ENCODE assay signal across 8 mouse cellular contexts in the genomic region with DNA sequence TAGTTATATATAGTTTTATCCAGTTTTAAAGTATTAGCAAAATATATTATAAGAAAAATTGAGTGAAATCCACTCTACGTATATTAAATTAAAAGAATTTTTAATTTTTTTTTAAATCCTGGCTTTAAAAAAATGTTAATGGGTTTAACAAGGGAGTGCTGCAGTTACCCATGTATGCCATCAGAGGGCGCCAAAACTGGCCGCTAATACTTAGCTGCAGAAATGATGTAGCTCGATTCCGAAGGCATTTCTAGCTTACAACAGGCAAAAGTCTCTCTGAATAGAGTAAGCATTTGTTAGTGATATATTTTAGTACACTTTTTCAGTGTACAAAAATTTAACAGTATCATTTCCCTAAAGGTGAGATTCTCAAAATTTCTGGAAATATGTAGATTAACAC.
DNase-seq lines count a peak whose midpoint lies in the region; ATAC-seq and TF ChIP-seq lines count a peak whose summit lies in the region.

No protein-coding gene starts in this region.

- no peaks in the 10 kb centered on the region for H3K27me3 ChIP-seq in heart, postnatal 0 days (ENCODE audit: control insufficient read depth, insufficient read depth, low read length)
- H3K27me3 ChIP-seq in heart, embryonic 10.5 days (ENCODE audit: insufficient read depth, poor library complexity, severe bottlenecking), result no peaks in the 10 kb centered on the region
- no peaks in the 10 kb centered on the region for H3K27me3 ChIP-seq in midbrain, embryonic 11.5 days (ENCODE audit: control insufficient read depth, insufficient read depth, low read length)
- H3K27me3 ChIP-seq in midbrain, embryonic 13.5 days, result no peaks in the 10 kb centered on the region

- no peaks in the 10 kb centered on the region for H3K4me1 ChIP-seq in heart, postnatal 0 days (ENCODE audit: control insufficient read depth, insufficient read depth)
- H3K4me1 ChIP-seq in heart, embryonic 10.5 days, result no peaks in the 10 kb centered on the region
- H3K4me1 ChIP-seq in midbrain, embryonic 11.5 days (ENCODE audit: control insufficient read depth, insufficient read depth, low read length), result no peaks in the 10 kb centered on the region
- H3K4me1 ChIP-seq in midbrain, embryonic 13.5 days (replicated peaks), result no peaks in the 10 kb centered on the region

- H3K36me3 ChIP-seq in heart, postnatal 0 days (replicated peaks; ENCODE audit: control insufficient read depth, insufficient read depth, low read length), result no peaks in the 10 kb centered on the region
- no peaks in the 10 kb centered on the region for H3K36me3 ChIP-seq in heart, embryonic 10.5 days
- H3K36me3 ChIP-seq in midbrain, embryonic 11.5 days (ENCODE audit: control insufficient read depth, insufficient read depth, low read length), result no peaks in the 10 kb centered on the region
- no peaks in the 10 kb centered on the region for H3K36me3 ChIP-seq in midbrain, embryonic 13.5 days

- H3K4me2 ChIP-seq in heart, postnatal 0 days (ENCODE audit: low read depth, low read length), result no peak overlapping the region
- no peak overlapping the region for H3K4me2 ChIP-seq in midbrain, embryonic 11.5 days
- no peak overlapping the region for H3K4me2 ChIP-seq in midbrain, embryonic 13.5 days (replicated peaks)

- no peak overlapping the region for H3K9ac ChIP-seq in heart, postnatal 0 days (replicated peaks; ENCODE audit: low read depth, low read length)
- no peak overlapping the region for H3K9ac ChIP-seq in midbrain, embryonic 11.5 days (ENCODE audit: low read length)
- H3K9ac ChIP-seq in midbrain, embryonic 13.5 days (replicated peaks), result no peak overlapping the region

- TF ChIP-seq EP300 in heart, postnatal 0 days (IDR thresholded peaks at IDR 0.05; ENCODE audit: low read depth), result no peak

- ATAC-seq in heart, postnatal 0 days (ENCODE audit: insufficient read depth, low read depth), result no peak
- no peak for ATAC-seq in midbrain, embryonic 11.5 days (ENCODE audit: low FRiP score)
- no peak for ATAC-seq in midbrain, embryonic 13.5 days

- WGBS in heart, postnatal 0 days, result 9% methylated on average over 5 of the region's 5 CpGs
- 15% methylated on average over 5 of the region's 5 CpGs for WGBS in heart, embryonic 10.5 days
- 15% methylated on average over 5 of the region's 5 CpGs for WGBS in midbrain, embryonic 11.5 days
- 13% methylated on average over 5 of the region's 5 CpGs for WGBS in midbrain, embryonic 13.5 days

- no peak overlapping the region for H3K27ac ChIP-seq in heart, postnatal 0 days (ENCODE audit: low read depth)
- no peak overlapping the region for H3K27ac ChIP-seq in heart, embryonic 10.5 days
- H3K27ac ChIP-seq in midbrain, embryonic 11.5 days (ENCODE audit: low read depth, low read length), result no peak overlapping the region
- no peak overlapping the region for H3K27ac ChIP-seq in midbrain, embryonic 13.5 days

- intact Hi-C loops in left cerebral cortex, postnatal 4 days (cut with DNase I), result no loop called here

- TF ChIP-seq CTCF in heart, postnatal 0 days (IDR thresholded peaks at IDR 0.05; ENCODE audit: low read depth), result peak; percentile 61

- H3K9me3 ChIP-seq in heart, postnatal 0 days (replicated peaks; ENCODE audit: control insufficient read depth, low read length), result no peaks in the 10 kb centered on the region
- H3K9me3 ChIP-seq in heart, embryonic 10.5 days, result no peaks in the 10 kb centered on the region
- H3K9me3 ChIP-seq in midbrain, embryonic 11.5 days (ENCODE audit: control insufficient read depth, low read length), result no peaks in the 10 kb centered on the region
- no peaks in the 10 kb centered on the region for H3K9me3 ChIP-seq in midbrain, embryonic 13.5 days

- H3K4me3 ChIP-seq in heart, postnatal 0 days (ENCODE audit: low read depth, low read length), result no peak overlapping the region
- H3K4me3 ChIP-seq in heart, embryonic 10.5 days, result no peak overlapping the region
- H3K4me3 ChIP-seq in midbrain, embryonic 11.5 days (ENCODE audit: low read depth, low read length), result no peak overlapping the region
- H3K4me3 ChIP-seq in midbrain, embryonic 13.5 days (replicated peaks), result no peak overlapping the region

- peak; percentile 11 for DNase-seq in heart, postnatal 0 days (ENCODE audit: low spot score)
- DNase-seq in heart, embryonic 10.5 days (ENCODE audit: low spot score), result no peak
- DNase-seq in midbrain, embryonic 11.5 days (ENCODE audit: low spot score, missing footprints), result peak; percentile 88
- peak; percentile 75 for DNase-seq in brain, adult 2 months (ENCODE audit: low read depth, low spot score)
- peak; percentile 5 for DNase-seq in left cerebral cortex, postnatal 4 days
- no peak for DNase-seq in T-cell, adult 2 months (ENCODE audit: low spot score)
- no peak for DNase-seq in urinary bladder, postnatal 10 days (ENCODE audit: low spot score)

Comparison
In these comparisons a context has a peak if more than half of its experiments do, and no peak if none do; other contexts are left out.
1. DNase-seq: peak in heart, postnatal 0 days (single experiment), midbrain, embryonic 11.5 days (single experiment), brain, adult 2 months (single experiment) and left cerebral cortex, postnatal 4 days (single experiment); none in heart, embryonic 10.5 days (single experiment), T-cell, adult 2 months (single experiment) and urinary bladder, postnatal 10 days (single experiment).